Mouse (Mus musculus): ENCODE results near the gene Plbd2.

Plbd2 gene

DNA sequence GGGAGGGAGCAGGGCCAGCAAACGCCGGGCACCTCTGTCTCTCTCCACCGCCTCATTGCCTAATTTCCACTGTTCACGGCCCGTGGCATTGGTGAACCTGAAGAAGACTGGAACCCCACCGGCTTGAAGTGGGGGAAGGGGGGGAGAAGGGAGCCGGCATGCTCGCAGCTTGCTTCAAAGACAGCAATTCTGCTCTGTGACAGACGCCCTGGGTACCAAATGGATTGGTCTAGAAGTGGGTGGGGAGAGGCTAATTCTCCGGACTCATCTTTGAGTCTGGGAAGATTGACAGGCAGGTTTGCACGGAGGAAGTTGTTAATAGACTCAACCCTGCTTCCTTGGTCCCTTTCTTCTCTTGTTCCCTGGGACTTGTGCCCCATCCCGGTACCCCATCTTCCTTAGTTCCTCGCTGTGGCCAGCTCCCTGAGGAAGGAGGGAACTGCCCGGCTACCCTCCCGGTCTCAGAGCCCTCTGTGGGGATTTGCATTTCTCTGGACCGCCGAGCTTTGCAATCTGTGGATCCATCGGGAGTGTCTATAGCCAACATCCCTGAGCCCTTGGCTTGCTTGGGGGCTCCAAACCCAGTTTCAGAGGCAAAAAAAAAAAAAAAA lies 66.4 kb downstream of the Plbd2 start:
- DNase-seq (ENCODE audit: low spot score in 2 of 2): no peak

DNA sequence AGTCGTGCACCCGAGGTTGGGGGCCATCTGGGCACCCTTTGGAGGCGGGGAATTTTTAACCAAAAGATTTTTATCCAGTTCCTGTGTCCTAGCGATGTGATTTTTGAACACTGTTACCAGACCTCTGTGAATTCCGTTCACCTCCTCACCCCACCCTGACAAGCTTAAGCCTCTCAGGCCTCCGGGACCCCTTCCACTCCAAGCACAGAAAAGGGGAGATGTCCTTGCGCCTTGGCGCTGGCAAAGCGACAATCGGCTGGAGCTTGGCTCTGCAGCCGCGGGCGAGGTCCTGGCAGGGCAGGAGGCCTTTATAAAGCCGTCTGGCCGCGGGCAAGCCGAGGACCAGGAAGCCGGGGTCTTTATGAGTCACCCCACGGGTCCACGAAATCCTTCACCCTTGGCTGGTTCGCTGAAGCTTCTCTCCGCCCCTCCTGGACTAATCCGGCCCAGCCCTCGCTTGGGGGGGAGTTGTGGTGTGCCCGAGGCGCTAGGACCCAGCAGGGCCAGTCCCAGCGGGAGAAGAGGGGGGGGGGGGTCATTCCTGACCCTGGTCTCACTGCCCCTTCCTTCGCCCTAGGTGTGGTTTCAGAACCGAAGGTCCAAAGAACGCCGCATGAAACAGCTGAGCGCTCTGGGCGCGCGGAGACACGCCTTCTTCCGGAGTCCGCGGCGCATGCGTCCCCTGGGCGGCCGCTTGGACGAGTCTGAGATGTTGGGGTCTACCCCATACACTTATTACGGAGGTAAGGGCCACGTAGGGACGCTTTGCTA lies 67.5 kb downstream of the Plbd2 start:
- DNase-seq (ENCODE audit: low spot score in 2 of 2): no peak

DNA sequence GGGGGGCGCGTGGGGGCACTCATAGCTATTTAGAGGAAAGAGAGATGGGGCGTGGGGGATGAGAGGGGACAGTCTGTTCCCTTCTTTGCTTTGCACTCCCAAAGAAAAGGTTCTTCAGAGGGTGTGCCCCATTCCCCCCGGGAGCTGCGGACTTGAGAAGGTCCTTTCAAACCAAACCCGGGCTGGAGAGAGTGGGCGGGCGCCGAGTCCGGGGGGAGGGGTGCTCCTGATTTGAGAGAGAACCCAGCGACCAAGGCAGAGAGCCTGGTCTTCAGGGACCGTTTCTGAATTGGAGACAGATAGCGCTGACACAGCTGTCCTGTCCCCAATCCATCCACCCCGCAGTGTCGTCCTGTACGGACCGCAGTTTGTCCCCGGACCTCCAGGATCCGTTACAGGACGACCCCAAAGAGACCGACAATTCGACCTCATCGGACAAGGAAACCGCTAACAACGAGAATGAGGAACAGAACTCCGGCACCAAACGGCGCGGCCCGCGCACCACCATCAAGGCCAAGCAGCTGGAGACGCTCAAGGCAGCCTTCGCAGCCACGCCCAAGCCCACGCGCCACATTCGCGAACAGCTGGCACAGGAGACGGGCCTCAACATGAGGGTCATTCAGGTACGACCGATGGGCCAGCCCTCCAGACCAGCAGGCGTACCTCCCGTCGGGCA lies 68.3 kb downstream of the Plbd2 start:
- DNase-seq (ENCODE audit: low spot score in 2 of 2): no peak

DNA sequence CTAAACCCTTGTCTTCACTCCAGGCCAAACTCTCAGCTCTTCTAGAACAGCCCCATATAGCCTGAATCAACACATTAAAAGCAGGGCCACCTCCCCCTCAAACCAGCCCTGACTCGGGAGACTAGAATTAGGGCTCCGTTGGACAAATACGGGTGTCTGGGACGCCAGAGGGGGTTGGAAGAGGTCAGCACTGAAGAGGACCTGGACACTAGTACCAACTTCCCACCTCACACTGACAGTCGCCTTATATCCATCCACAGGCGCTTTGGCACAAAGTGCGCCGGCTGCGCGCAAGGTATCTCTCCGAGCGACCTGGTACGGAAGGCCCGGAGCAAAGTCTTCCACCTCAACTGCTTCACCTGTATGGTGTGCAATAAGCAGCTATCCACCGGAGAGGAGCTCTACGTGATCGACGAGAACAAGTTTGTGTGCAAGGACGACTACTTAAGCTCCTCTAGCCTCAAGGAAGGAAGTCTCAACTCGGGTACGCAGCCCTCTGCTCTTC lies 69.1 kb downstream of the Plbd2 start:
- DNase-seq (ENCODE audit: low spot score in 2 of 2): no peak

Measured in spleen, postnatal 36 days (tissue).